Mouse (Mus musculus) ES-E14 (cell line): Measurements from ENCODE around the gene Epm2a.
A peak's percentile ranks its signal among the peaks of the same experiment; 100 is the strongest.

Experiments
- HCFC1 ChIP-seq: IDR thresholded peaks from 2 replicates; pipeline ENCODE4 v1.6.1; 2012; ENCODE audit warnings: low read length, inconsistent platforms, borderline replicate concordance; ENCODE audit not compliant: insufficient read depth
- ZC3H11A ChIP-seq: IDR thresholded peaks from 2 replicates; pipeline ENCODE4 v1.6.1; 2012; ENCODE audit warnings: low read depth, mild to moderate bottlenecking, inconsistent platforms, low read length, borderline replicate concordance

- TF ChIP-seq ZC3H11A, result no peak
- 0 out of 2 replicates have a peak, but pooled peaks have one; percentile 25 for TF ChIP-seq HCFC1
Observed at GRCm38 (mm10) chr10:11343205-11344141, at the start of gene Epm2a.
